Comparison of ENCODE assay signal across 13 mouse cellular contexts in genomic region chr10:83378083-83378833, GRCm38 (mm10). TPM values are rescaled to one million over a fixed set of nuclear protein-coding genes. Genes with fewer than 3 reads are reported as not detected.
DNase-seq lines count a peak whose midpoint lies in the region; ATAC-seq and TF ChIP-seq lines count a peak whose summit lies in the region.
"Had no signal": no experiment of that assay in that cellular context is flagged by ENCODE, and none has a peak within 500 bp of the region (broad histone marks: within the 10 kb centered on the region; RNA-seq: fewer than 3 reads in every experiment).

No protein-coding gene starts in this region.

- no peak overlapping the region for H3K4me2 ChIP-seq in forebrain, postnatal 0 days (ENCODE audit: low read depth)
- no peak overlapping the region for H3K4me2 ChIP-seq in kidney, embryonic 15.5 days
- H3K4me2 ChIP-seq: embryonic facial prominence, embryonic 13.5 days; midbrain, embryonic 12.5 days had no signal

- H3K4me1 ChIP-seq in forebrain, postnatal 0 days (ENCODE audit: insufficient read depth) = no peaks in the 10 kb centered on the region
- H3K4me1 ChIP-seq in forebrain, embryonic 10.5 days = no peaks in the 10 kb centered on the region
- no peaks in the 10 kb centered on the region for H3K4me1 ChIP-seq in kidney, embryonic 15.5 days
- H3K4me1 ChIP-seq: embryonic facial prominence, embryonic 13.5 days; midbrain, embryonic 12.5 days had no signal

- intact Hi-C loops in left cerebral cortex, postnatal 4 days (cut with DNase I) = no loop called here

- no peak overlapping the region for H3K27ac ChIP-seq in forebrain, postnatal 0 days (ENCODE audit: low read depth, low read length)
- no peak overlapping the region for H3K27ac ChIP-seq in forebrain, embryonic 10.5 days
- H3K27ac ChIP-seq in kidney, embryonic 15.5 days = no peak overlapping the region
- H3K27ac ChIP-seq: embryonic facial prominence, embryonic 13.5 days; midbrain, embryonic 12.5 days had no signal

- H3K9ac ChIP-seq in forebrain, postnatal 0 days = no peak overlapping the region
- H3K9ac ChIP-seq in kidney, embryonic 15.5 days = no peak overlapping the region
- H3K9ac ChIP-seq: embryonic facial prominence, embryonic 13.5 days; midbrain, embryonic 12.5 days had no signal

- no peak for TF ChIP-seq CTCF in forebrain, postnatal 0 days (IDR thresholded peaks at IDR 0.05; ENCODE audit: low read depth)

- H3K4me3 ChIP-seq in forebrain, postnatal 0 days (ENCODE audit: low read depth, low read length) = no peak overlapping the region
- no peak overlapping the region for H3K4me3 ChIP-seq in forebrain, embryonic 10.5 days
- no peak overlapping the region for H3K4me3 ChIP-seq in kidney, embryonic 15.5 days (replicated peaks)
- H3K4me3 ChIP-seq: embryonic facial prominence, embryonic 13.5 days; midbrain, embryonic 12.5 days had no signal

- WGBS in forebrain, postnatal 0 days = 74% methylated on average over 9 of the region's 9 CpGs
- WGBS in forebrain, embryonic 10.5 days = 91% methylated on average over 9 of the region's 9 CpGs
- WGBS in kidney, embryonic 15.5 days = 70% methylated on average over 9 of the region's 9 CpGs

- H3K36me3 ChIP-seq in forebrain, postnatal 0 days (ENCODE audit: insufficient read depth) = peaks cover 17% of the 10 kb centered on the region
- H3K36me3 ChIP-seq in forebrain, embryonic 10.5 days (replicated peaks) = peaks cover 80% of the 10 kb centered on the region
- peaks cover 37% of the 10 kb centered on the region for H3K36me3 ChIP-seq in kidney, embryonic 15.5 days

- peak; percentile 20 for DNase-seq in forebrain, postnatal 0 days
- DNase-seq in forebrain, embryonic 10.5 days (ENCODE audit: extremely low spot score, low spot score) = no peak
- peak; percentile 42 for DNase-seq in left cerebral cortex, postnatal 4 days
- DNase-seq in left cerebral cortex, adult 9 months (ENCODE audit: low spot score in 2 of 2) = no peak
- DNase-seq in urinary bladder, postnatal 14 days (ENCODE audit: low spot score) = peak; percentile 22
- no peak for DNase-seq in urinary bladder, adult 2 months (ENCODE audit: low spot score)
- DNase-seq: cerebellum, adult 9-11 months; kidney, adult 2 months had no signal

- no peaks in the 10 kb centered on the region for H3K27me3 ChIP-seq in forebrain, postnatal 0 days (ENCODE audit: insufficient read depth, low read length)
- H3K27me3 ChIP-seq in forebrain, embryonic 10.5 days (ENCODE audit: poor library complexity, severe bottlenecking) = no peaks in the 10 kb centered on the region
- H3K27me3 ChIP-seq in kidney, embryonic 15.5 days = no peaks in the 10 kb centered on the region
- H3K27me3 ChIP-seq: embryonic facial prominence, embryonic 13.5 days; midbrain, embryonic 12.5 days had no signal

- ATAC-seq in forebrain, postnatal 0 days = no peak
- no peak for ATAC-seq in activated CD4-positive, CD25-positive, alpha-beta regulatory T cell, adult 4 months
- ATAC-seq in kidney, embryonic 15.5 days (replicated peaks; ENCODE audit: low FRiP score) = no peak

- no peaks in the 10 kb centered on the region for H3K9me3 ChIP-seq in forebrain, postnatal 0 days (ENCODE audit: low read length)
- no peaks in the 10 kb centered on the region; the same call in 1 of the 2 replicates for H3K9me3 ChIP-seq in forebrain, embryonic 10.5 days
- no peaks in the 10 kb centered on the region for H3K9me3 ChIP-seq in kidney, embryonic 15.5 days (replicated peaks)
- H3K9me3 ChIP-seq: embryonic facial prominence, embryonic 13.5 days; midbrain, embryonic 12.5 days had no signal

RNA-seq across cellular contexts. Expression of gene D10Wsu102e, which starts 18.2 kb away (rescaled TPM):
- 2.0 and 2.3 TPM in 2 replicates for total RNA-seq in forebrain, postnatal 0 days (2014; rRNA removed)
- polyA plus RNA-seq in forebrain, postnatal 0 days (2015; fragmentation: Nextera tagmentation; extraction: Ambion mirVana) = 0.47 and 0.61 TPM in 2 replicates
- polyA plus RNA-seq in forebrain, embryonic 10.5 days (2016; fragmentation: Nextera tagmentation; extraction: Ambion mirVana) = 1.4 and 1.5 TPM in 2 replicates
- total RNA-seq in left cerebral cortex, postnatal 4 days (2021) = 1 to 10 TPM; 4.1 to 5.3 TPM
- 0.33 and 0.44 TPM in 2 replicates for polyA plus RNA-seq in urinary bladder, adult 2 months (2012; rRNA removed)
- polyA plus RNA-seq in activated CD4-positive, CD25-positive, alpha-beta regulatory T cell, adult 4 months (2017; shearing (Covaris generic)) = under 1 TPM; 0.92 to 0.98 TPM
- polyA plus RNA-seq in kidney, embryonic 15.5 days (2015; fragmentation: Nextera tagmentation; extraction: Ambion mirVana) = 0.78 and 0.82 TPM in 2 replicates

RNA-seq across cellular contexts. Expression of gene Slc41a2, which starts 40.6 kb away (rescaled TPM):
- 22.3 and 23.8 TPM in 2 replicates for total RNA-seq in forebrain, postnatal 0 days (2014; rRNA removed)
- 5.5 and 10.1 TPM in 2 replicates for polyA plus RNA-seq in forebrain, postnatal 0 days (2015; fragmentation: Nextera tagmentation; extraction: Ambion mirVana)
- 0.18 and 0.36 TPM in 2 replicates for polyA plus RNA-seq in forebrain, embryonic 10.5 days (2016; fragmentation: Nextera tagmentation; extraction: Ambion mirVana)
- total RNA-seq in left cerebral cortex, postnatal 4 days (2021) = 10 to 100 TPM; 32.5 to 38.7 TPM
- 3.7 and 5.3 TPM in 2 replicates for polyA plus RNA-seq in urinary bladder, adult 2 months (2012; rRNA removed)
- 1 to 10 TPM in 1 of 2 experiments, under 1 TPM in 1; 0.29 to 1.1 TPM for polyA plus RNA-seq in activated CD4-positive, CD25-positive, alpha-beta regulatory T cell, adult 4 months (2017; shearing (Covaris generic))
- polyA plus RNA-seq in kidney, embryonic 15.5 days (2015; fragmentation: Nextera tagmentation; extraction: Ambion mirVana) = 0.57 and 0.58 TPM in 2 replicates
- total RNA-seq: granulocyte monocyte progenitor cell, adult 5-6 weeks had no signal

Comparison
In these comparisons a context has a peak if more than half of its experiments do, and no peak if none do; other contexts are left out.
1. DNase-seq: peak in forebrain, postnatal 0 days (single experiment), left cerebral cortex, postnatal 4 days (single experiment) and urinary bladder, postnatal 14 days (single experiment); none in forebrain, embryonic 10.5 days (single experiment), left cerebral cortex, adult 9 months (0 of 2) and urinary bladder, adult 2 months (single experiment).